Mouse (Mus musculus): Measurements from ENCODE around the gene Mettl25.

DNA sequence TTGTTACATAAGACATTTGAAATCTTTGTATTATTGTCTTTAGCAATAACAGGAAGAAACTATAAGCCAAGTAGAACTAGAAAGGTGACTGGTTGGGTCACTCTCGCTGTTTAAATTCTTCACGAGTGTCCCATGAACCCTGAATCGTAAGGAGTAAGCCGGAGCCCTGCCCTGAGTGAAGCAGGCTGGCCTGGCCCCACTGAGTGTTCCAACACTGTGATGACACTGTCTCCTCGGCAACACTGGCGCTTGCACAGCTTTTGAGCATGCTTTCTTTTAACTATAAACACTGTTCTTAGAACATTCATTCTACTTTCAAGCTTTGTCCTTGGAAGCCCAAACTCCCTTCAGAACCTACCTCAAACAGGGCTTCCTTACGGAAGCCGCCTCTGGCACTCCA, 57.4 kb downstream of the Mettl25 start:
- no peak for TF ChIP-seq CTCF (IDR thresholded peaks at IDR 0.05 in 2 of 3, conservative IDR thresholded peaks at IDR 0.05 in 1 of 3; ENCODE audit: control insufficient read depth in 1 of 3, insufficient read depth in 1 of 3, low read depth in 2 of 3, low read length in 3 of 3, poor library complexity in 1 of 3, severe bottlenecking in 1 of 3)
- TF ChIP-seq MAX (IDR thresholded peaks at IDR 0.05; ENCODE audit: low read length): no peak
- TF ChIP-seq CHD1 (IDR thresholded peaks at IDR 0.05; ENCODE audit: low read depth, low read length): no peak
- TF ChIP-seq BHLHE40 (IDR thresholded peaks at IDR 0.05; ENCODE audit: borderline replicate concordance, low read depth, low read length): no peak
- no peak for TF ChIP-seq MEF2A (IDR thresholded peaks at IDR 0.05; ENCODE audit: extremely low read depth, insufficient replicate concordance, low read depth, low read length, poor library complexity, severe bottlenecking)

Measured in MEL (cell line).